Mouse (Mus musculus): Measurements from ENCODE around the gene Scrn2.

- no peak for TF ChIP-seq POLR2A (IDR thresholded peaks at IDR 0.05; ENCODE audit: insufficient read depth, low read depth, low read length)
- no peak for TF ChIP-seq CTCF (IDR thresholded peaks at IDR 0.05; ENCODE audit: insufficient read depth, low read depth, low read length)
Observed at GRCm38 (mm10) chr11:97050944-97051586, 21.3 kb downstream of the Scrn2 start.

All from olfactory bulb, adult 2 months (tissue).